Mouse (Mus musculus) ES-E14 (cell line): ENCODE measurements around the gene 1700029F12Rik. TPM values are rescaled to one million over a fixed set of nuclear protein-coding genes. Genes with fewer than 3 reads are reported as not detected.

Experiments used
- DNase-seq: peaks from one replicate; pipeline ENCODE4 v3.0.0-alpha.2; 2013; ENCODE audit warnings: low read depth, low spot score
- H3K27ac ChIP-seq: 2 replicates; pipeline ENCODE4 v1.5.1; 2012; ENCODE audit warnings: low read depth, mild to moderate bottlenecking, low read length, moderate library complexity, mixed read lengths; ENCODE audit not compliant: poor library complexity, insufficient read depth, severe bottlenecking
- H3K36me3 ChIP-seq: 2 replicates; pipeline ENCODE4 v1.6.1; 2012; ENCODE audit warnings: mild to moderate bottlenecking, low read length, moderate library complexity, mixed read lengths; ENCODE audit not compliant: control insufficient read depth, poor library complexity, insufficient read depth, severe bottlenecking
- H3K4me1 ChIP-seq, 2 experiments: fragments of 150-350 bp in 1 of 2; sonication (generic) in 1 of 2; 2 replicates each; pipeline ENCODE4 v1.6.1; 2012; ENCODE audit warnings: low read length in 2 of 2, mild to moderate bottlenecking in 1 of 2, mixed read lengths in 1 of 2; ENCODE audit not compliant: control insufficient read depth in 2 of 2, insufficient read depth in 2 of 2, poor library complexity in 1 of 2
- H3K4me3 ChIP-seq, 2 experiments: fragments of 150-350 bp in 1 of 2; sonication (generic) in 1 of 2; 2 replicates each; pipeline ENCODE4 v1.5.1; 2012; ENCODE audit warnings: low read length in 2 of 2, low read depth in 1 of 2, mild to moderate bottlenecking in 1 of 2, mixed read lengths in 1 of 2; ENCODE audit not compliant: insufficient read depth in 1 of 2, poor library complexity in 1 of 2, severe bottlenecking in 1 of 2
- H3K9ac ChIP-seq: 2 replicates; pipeline ENCODE4 v1.6.1; 2012; ENCODE audit warnings: low read depth, mild to moderate bottlenecking, low read length, mixed read lengths; ENCODE audit not compliant: poor library complexity, insufficient read depth, severe bottlenecking
- H3K9me3 ChIP-seq: fragments of 150-350 bp; sonication (generic); 2 replicates; pipeline ENCODE4 v1.6.1; 2012; ENCODE audit warnings: low read depth, mild to moderate bottlenecking, low read length; ENCODE audit not compliant: control insufficient read depth, insufficient read depth
- CHD2 ChIP-seq: IDR thresholded peaks from 2 replicates; pipeline ENCODE4 v1.6.1; 2014; ENCODE audit warnings: mild to moderate bottlenecking, low read depth, low read length, inconsistent platforms
- HCFC1 ChIP-seq: IDR thresholded peaks from 2 replicates; pipeline ENCODE4 v1.6.1; 2012; ENCODE audit warnings: low read length, inconsistent platforms, borderline replicate concordance; ENCODE audit not compliant: insufficient read depth
- MAFK ChIP-seq: IDR thresholded peaks from 2 replicates; pipeline ENCODE4 v1.6.1; 2014; ENCODE audit warnings: mild to moderate bottlenecking, low read depth, low read length, inconsistent platforms; ENCODE audit not compliant: insufficient read depth
- ZC3H11A ChIP-seq: IDR thresholded peaks from 2 replicates; pipeline ENCODE4 v1.6.1; 2012; ENCODE audit warnings: low read depth, mild to moderate bottlenecking, inconsistent platforms, low read length, borderline replicate concordance
- ZNF384 ChIP-seq: IDR thresholded peaks from 2 replicates; pipeline ENCODE4 v1.6.1; 2012; ENCODE audit warnings: low read depth, low read length, inconsistent platforms
- in situ Hi-C, 2 experiments: fragments of 600-800 bp; cut with MboI; formaldehyde crosslinking; loops; one replicate each; pipeline ENCODE4 v1.15.1; 2025; ENCODE audit warnings: low sequenced_read_pairs in 2 of 2, inconsistent platforms in 1 of 2; ENCODE audit not compliant: unreplicated experiment in 2 of 2
- total RNA-seq: library from RNA; depleted of rRNA; stranded (reverse); fragments of 300-350 nt; gene quantifications from 2 replicates; pipeline ENCODE4 v1.2.3, GENCODE M21; 2012; rRNA removed

Gene 1700029F12Rik
- total RNA-seq: not detected in 2 replicates

DNA sequence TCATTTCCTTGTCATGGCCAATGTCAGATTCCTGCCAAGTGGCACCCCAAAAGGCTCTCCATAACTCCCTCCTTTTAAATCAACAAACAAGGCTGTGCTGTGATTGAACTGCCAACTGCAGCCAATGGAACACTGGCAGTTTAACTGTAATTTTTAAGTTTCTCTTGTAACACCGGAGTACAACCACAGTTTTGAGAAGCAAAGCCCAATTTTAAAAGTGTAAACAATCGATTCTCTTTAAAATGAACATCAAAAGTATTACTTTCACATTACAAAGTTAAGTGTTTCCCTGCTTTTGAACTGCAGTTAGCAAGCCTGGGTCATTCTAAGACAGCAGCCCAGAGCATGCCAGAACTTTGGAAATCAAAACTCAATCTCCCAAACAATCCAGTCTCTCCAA lies at the start of gene 1700029F12Rik:
Gene 1700029F12Rik (minus strand): TSS at position 101 of the 400 bp plus-strand sequence.
- TF ChIP-seq ZC3H11A (no peak), CHD2 (no peak), MAFK (no peak), ZNF384 (no peak), HCFC1 (no peak)
- no peaks in the 10 kb centered on the region for H3K4me1 ChIP-seq
- no peak within 1 kb of the TSS for H3K9ac ChIP-seq
- DNase-seq: no peak
- H3K36me3 ChIP-seq: no peaks in the 10 kb centered on the region
- no peaks in the 10 kb centered on the region for H3K9me3 ChIP-seq
- in situ Hi-C loops: no loop called here
- no peak within 1 kb of the TSS for H3K27ac ChIP-seq
- H3K4me3 ChIP-seq: no peak within 1 kb of the TSS

DNA sequence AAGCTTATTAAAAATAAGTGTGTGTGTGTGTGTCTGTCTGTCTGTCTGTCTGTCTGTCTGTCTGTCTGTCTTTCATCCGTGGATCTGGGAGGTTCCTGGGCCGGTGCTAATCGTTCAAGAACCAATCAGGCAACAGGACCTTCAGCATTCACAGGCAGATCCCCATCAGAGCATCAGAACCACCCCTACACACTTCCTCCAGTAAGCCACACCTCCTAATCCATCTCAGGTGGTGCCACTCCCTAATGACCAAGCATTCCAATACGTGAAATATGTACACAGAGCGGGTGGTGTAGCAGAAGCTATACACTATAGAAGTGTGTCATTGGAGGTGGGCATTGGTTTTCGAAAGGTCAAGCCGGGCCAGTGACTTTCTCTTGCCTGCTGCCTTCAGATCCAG lies 48.3 kb upstream of the 1700029F12Rik start:
- H3K9ac ChIP-seq: no peak overlapping the region
- peaks cover 10 to 19% of the 10 kb centered on the region in 2 experiments; a peak in 3 of 4 replicates for H3K4me1 ChIP-seq
- TF ChIP-seq CHD2 (no peak), ZC3H11A (no peak), ZNF384 (no peak), MAFK (no peak), HCFC1 (no peak)
- H3K4me3 ChIP-seq: no peak overlapping the region
- no peak for DNase-seq
- H3K27ac ChIP-seq: no peak overlapping the region; the same call in 1 of the 2 replicates
- H3K36me3 ChIP-seq: peaks cover 10% of the 10 kb centered on the region
- in situ Hi-C loops: no loop called here
- no peaks in the 10 kb centered on the region for H3K9me3 ChIP-seq

DNA sequence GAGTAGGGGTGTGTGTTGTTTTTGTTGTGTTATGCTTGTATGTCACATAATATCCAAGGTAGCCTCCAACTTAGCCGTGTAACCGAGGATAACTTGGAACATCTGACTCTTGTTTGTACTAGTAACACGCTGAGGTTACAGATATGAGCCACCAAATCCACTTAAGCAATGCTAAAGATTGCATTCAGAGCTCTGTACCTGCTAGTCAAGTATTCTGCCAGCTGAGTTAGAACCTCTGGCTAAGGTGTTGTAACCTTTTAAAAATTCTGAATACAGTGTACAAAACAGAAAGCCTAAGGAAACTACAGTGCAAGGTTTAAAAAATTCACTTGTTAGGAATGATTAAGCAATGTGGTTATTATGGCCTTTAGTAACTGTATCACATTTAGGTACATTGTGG lies 46.5 kb upstream of the 1700029F12Rik start:
- H3K4me1 ChIP-seq: peaks cover 9 to 18% of the 10 kb centered on the region in 2 experiments
- TF ChIP-seq MAFK (no peak), ZNF384 (no peak), CHD2 (no peak), HCFC1 (no peak)
- DNase-seq: no peak
- in situ Hi-C loops: no loop called here
- H3K9ac ChIP-seq: no peak overlapping the region
- no peaks in the 10 kb centered on the region for H3K9me3 ChIP-seq
- no peak overlapping the region for H3K4me3 ChIP-seq
- peaks cover 8% of the 10 kb centered on the region for H3K36me3 ChIP-seq
- no peak overlapping the region for H3K27ac ChIP-seq

GRCm38 (mm10) chr13:97080201-97080600 lies 46.0 kb upstream of the 1700029F12Rik start:
- no peak overlapping the region for H3K9ac ChIP-seq
- H3K4me3 ChIP-seq: no peak overlapping the region
- H3K9me3 ChIP-seq: no peaks in the 10 kb centered on the region
- H3K36me3 ChIP-seq: peaks cover 8% of the 10 kb centered on the region
- no peak for DNase-seq
- H3K27ac ChIP-seq: no peak overlapping the region
- in situ Hi-C loops: no loop called here
- H3K4me1 ChIP-seq: peaks cover 11 to 18% of the 10 kb centered on the region in 2 experiments
- TF ChIP-seq MAFK (no peak), CHD2 (no peak), ZC3H11A (no peak), ZNF384 (no peak), HCFC1 (no peak)

GRCm38 (mm10) chr13:97077556-97077955 lies 43.4 kb upstream of the 1700029F12Rik start:
- DNase-seq: no peak
- peaks cover 8% of the 10 kb centered on the region for H3K36me3 ChIP-seq
- H3K27ac ChIP-seq: no peak overlapping the region; the same call in 1 of the 2 replicates
- H3K9me3 ChIP-seq: no peaks in the 10 kb centered on the region
- in situ Hi-C loops: no loop called here
- no peak for TF ChIP-seq HCFC1
- no peak for TF ChIP-seq MAFK
- TF ChIP-seq ZC3H11A: no peak
- no peak for TF ChIP-seq CHD2
- TF ChIP-seq ZNF384: no peak
- no peak overlapping the region for H3K4me3 ChIP-seq
- H3K4me1 ChIP-seq: peaks cover 13 to 18% of the 10 kb centered on the region in 2 experiments
- peak overlapping the region; percentile 37; the same call in 1 of the 2 replicates for H3K9ac ChIP-seq
